Mouse (Mus musculus) kidney, embryonic 14.5 days (tissue): Measurements from ENCODE around the gene Snap23. TPM values are rescaled to one million over a fixed set of nuclear protein-coding genes. Genes with fewer than 3 reads are reported as not detected.

Source experiments
- ATAC-seq: fragments of 200-750 bp; cut with Nextera tagmentation; 2 replicates; pipeline ENCODE4 v1.8.0; 2017; ENCODE audit warnings: moderate number of reproducible peaks, mild to moderate bottlenecking, moderate TSS enrichment, moderate library complexity; ENCODE audit not compliant: low FRiP score, low TSS enrichment
- H3K27ac ChIP-seq: fragments of 300-500 bp; sonication (generic); 2 replicates; pipeline ENCODE4 v1.5.1; 2014; ENCODE audit warnings: low read depth, mild to moderate bottlenecking, low read length, moderate library complexity, mixed read lengths
- H3K27me3 ChIP-seq: fragments of 300-500 bp; sonication (generic); 2 replicates; pipeline ENCODE4 v1.6.1; 2014; ENCODE audit warnings: mild to moderate bottlenecking, low read length; ENCODE audit not compliant: control insufficient read depth, insufficient read depth
- H3K36me3 ChIP-seq: fragments of 300-500 bp; sonication (generic); 2 replicates; pipeline ENCODE4 v1.6.1; 2014; ENCODE audit warnings: low read length, mixed read lengths; ENCODE audit not compliant: control insufficient read depth, insufficient read depth
- H3K4me1 ChIP-seq: fragments of 300-500 bp; sonication (generic); 2 replicates; pipeline ENCODE4 v1.6.1; 2014; ENCODE audit warnings: low read length, mixed read lengths; ENCODE audit not compliant: control insufficient read depth, insufficient read depth
- H3K4me2 ChIP-seq: fragments of 300-500 bp; sonication (generic); replicated peaks from 2 replicates; pipeline ENCODE4 v1.6.1; 2014; ENCODE audit warnings: low read depth, mild to moderate bottlenecking, low read length
- H3K4me3 ChIP-seq: fragments of 300-500 bp; sonication (generic); 2 replicates; pipeline ENCODE4 v1.5.1; 2014; ENCODE audit warnings: mild to moderate bottlenecking, low read length
- H3K9ac ChIP-seq: fragments of 300-500 bp; sonication (generic); 2 replicates; pipeline ENCODE4 v1.6.1; 2014; ENCODE audit warnings: low read depth, mild to moderate bottlenecking, low read length, moderate library complexity
- H3K9me3 ChIP-seq: fragments of 300-500 bp; sonication (generic); 2 replicates; pipeline ENCODE4 v1.6.1; 2016; ENCODE audit warnings: low read length; ENCODE audit not compliant: control insufficient read depth
- WGBS: fragments of 180-500 bp; shearing (Covaris S2); extraction: QIAGEN DNeasy Blood & Tissue Kit; methylation state at CpG from one replicate; pipeline ENCODE4 v1.1.7; 2014; 5-methylcytosine and 5-hydroxymethylcytosine counted together
- polyA plus RNA-seq: library from polyadenylated mRNA; unstranded; fragments of >200 nt; fragmentation: Nextera tagmentation; extraction: Ambion mirVana; gene quantifications from 2 replicates; pipeline ENCODE4 v1.2.1, GENCODE M21; 2014

Gene Snap23
- polyA plus RNA-seq, 1 experiment from 2014 or later: 61.0 TPM

DNA sequence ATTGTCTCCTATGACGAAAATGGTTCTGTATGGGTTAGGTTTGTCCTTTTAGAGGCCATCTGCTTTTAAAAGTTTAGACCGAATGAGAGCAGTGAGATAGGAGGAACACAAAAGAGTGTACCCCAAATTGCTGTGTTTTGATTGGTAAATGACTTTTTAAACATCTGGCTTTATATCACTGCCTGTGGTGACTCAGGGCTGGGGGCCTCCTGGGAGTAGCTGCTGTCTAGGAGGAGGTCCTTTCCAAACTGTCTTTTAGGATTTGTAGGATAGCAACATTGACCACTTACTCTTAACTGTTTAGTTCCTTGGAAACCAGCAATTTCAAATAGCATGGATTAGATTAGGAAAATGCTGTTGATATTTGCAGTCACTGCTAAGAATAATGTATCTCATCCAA is 62.8 kb downstream of the Snap23 start:
- peak overlapping the region; percentile 52; the same call in 1 of the 2 replicates for H3K4me2 ChIP-seq
- WGBS: 80% methylated on average over 2 of the region's 2 CpGs
- no peaks in the 10 kb centered on the region for H3K27me3 ChIP-seq
- H3K36me3 ChIP-seq: no peaks in the 10 kb centered on the region
- H3K4me3 ChIP-seq: peak overlapping the region; percentile 60; the same call in 1 of the 2 replicates
- H3K4me1 ChIP-seq: peaks cover 5% of the 10 kb centered on the region; the same call in 1 of the 2 replicates
- no peak for ATAC-seq
- no peak overlapping the region for H3K9ac ChIP-seq
- H3K27ac ChIP-seq: no peak overlapping the region
- H3K9me3 ChIP-seq: no peaks in the 10 kb centered on the region

DNA sequence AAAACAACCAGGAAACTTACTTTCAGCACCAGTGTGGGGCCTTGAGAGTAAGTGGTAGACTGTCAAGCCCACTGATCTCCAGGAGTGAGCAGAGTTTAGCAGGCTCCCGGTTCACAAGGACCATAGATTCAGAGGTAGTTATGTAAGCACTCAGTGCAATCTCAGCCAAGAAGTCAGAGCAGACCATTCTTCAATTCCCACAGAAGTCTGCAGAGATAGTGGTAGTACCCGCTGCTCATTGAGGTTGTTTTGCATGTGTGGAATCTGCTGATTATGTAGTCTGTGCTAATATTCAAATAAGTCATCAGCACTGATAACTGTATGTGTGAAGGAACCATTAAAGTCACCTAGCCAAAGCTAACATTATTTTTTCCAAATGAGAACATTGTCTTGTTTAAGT is 63.2 kb downstream of the Snap23 start:
- no peak overlapping the region for H3K4me3 ChIP-seq
- no peaks in the 10 kb centered on the region for H3K36me3 ChIP-seq
- peaks cover 5% of the 10 kb centered on the region; the same call in 1 of the 2 replicates for H3K4me1 ChIP-seq
- 74% methylated on average over 2 of the region's 2 CpGs for WGBS
- H3K4me2 ChIP-seq: no peak overlapping the region
- no peaks in the 10 kb centered on the region for H3K27me3 ChIP-seq
- no peak overlapping the region for H3K27ac ChIP-seq
- no peak for ATAC-seq
- H3K9me3 ChIP-seq: no peaks in the 10 kb centered on the region
- H3K9ac ChIP-seq: no peak overlapping the region

DNA sequence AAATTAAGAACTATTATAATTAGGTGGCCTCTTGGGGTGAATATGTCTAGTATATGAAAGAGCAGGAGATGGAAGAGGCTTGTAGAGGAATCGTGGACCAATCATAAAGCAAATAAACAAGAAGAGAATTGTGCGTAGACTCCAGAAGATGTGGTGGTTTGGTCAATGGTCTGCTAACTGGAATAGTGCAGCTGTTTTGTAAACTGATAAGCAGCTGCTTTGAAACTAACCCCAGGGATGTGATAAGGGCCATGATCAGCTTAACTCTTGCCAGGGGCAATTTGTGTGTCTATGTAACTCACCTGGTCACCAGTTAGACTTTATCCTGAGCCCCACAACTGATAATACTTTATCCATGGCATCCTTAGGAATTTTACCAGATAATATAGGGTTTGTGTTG is 64.0 kb downstream of the Snap23 start:
- H3K9ac ChIP-seq: no peak overlapping the region
- no peak overlapping the region for H3K4me3 ChIP-seq
- no peaks in the 10 kb centered on the region for H3K27me3 ChIP-seq
- no peaks in the 10 kb centered on the region for H3K36me3 ChIP-seq
- 96% methylated on average over 2 of the region's 2 CpGs for WGBS
- H3K27ac ChIP-seq: no peak overlapping the region
- ATAC-seq: no peak
- peaks cover 5% of the 10 kb centered on the region; the same call in 1 of the 2 replicates for H3K4me1 ChIP-seq
- H3K9me3 ChIP-seq: no peaks in the 10 kb centered on the region
- H3K4me2 ChIP-seq: no peak overlapping the region

DNA sequence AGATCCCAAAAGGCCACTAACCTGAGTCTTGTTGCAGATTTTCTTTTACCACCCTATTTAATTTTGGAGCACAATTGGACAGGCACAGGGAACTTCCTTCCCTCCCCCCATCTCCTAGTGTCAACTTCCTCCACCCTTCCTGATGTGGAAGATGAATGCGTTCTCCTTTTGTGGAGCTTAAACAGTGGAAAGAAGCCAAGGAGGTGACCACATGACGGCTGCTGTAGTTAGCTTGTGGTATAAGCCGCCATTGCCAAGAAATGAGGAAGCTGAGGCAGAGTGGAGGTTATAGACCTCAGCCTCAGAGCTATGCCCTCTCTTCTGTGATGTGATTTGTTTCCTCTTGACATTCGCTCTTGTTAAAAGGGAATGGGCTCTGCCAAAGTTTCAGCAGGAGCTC is 64.5 kb downstream of the Snap23 start:
- Histone ChIP-seq H3K4me2 (no peak overlapping the region), H3K4me3 (no peak overlapping the region), H3K9me3 (no peaks in the 10 kb centered on the region), H3K36me3 (no peaks in the 10 kb centered on the region), H3K27me3 (no peaks in the 10 kb centered on the region), H3K9ac (no peak overlapping the region), H3K27ac (no peak overlapping the region; the same call in 1 of the 2 replicates), H3K4me1 (peaks cover 5% of the 10 kb centered on the region; the same call in 1 of the 2 replicates)
- ATAC-seq: no peak
- WGBS: 74% methylated on average over 4 of the region's 4 CpGs

DNA sequence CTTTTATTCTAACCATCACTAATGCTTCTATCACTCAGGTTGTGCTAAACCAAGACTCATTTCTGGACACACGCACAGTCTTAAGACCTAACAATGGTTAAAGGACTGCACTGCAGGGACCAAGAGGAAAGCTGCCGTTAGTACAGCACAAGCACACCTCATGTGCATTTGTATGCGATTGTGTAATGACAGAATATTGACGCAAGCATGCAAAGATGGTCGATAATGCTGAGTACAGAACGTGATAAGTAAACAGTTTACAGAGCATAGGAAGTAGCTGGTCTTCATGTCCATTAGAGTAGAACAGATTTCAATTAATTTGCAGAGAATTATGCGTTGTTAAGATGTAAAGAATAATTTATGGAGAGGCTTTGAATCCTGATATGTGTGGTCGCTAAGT is 73.4 kb downstream of the Snap23 start:
- H3K27ac ChIP-seq: no peak overlapping the region
- no peak for ATAC-seq
- H3K9ac ChIP-seq: no peak overlapping the region
- H3K36me3 ChIP-seq: no peaks in the 10 kb centered on the region
- no peaks in the 10 kb centered on the region for H3K4me1 ChIP-seq
- H3K27me3 ChIP-seq: no peaks in the 10 kb centered on the region
- H3K4me3 ChIP-seq: no peak overlapping the region
- H3K9me3 ChIP-seq: no peaks in the 10 kb centered on the region
- WGBS: 90% methylated on average over 8 of the region's 8 CpGs
- no peak overlapping the region for H3K4me2 ChIP-seq

DNA sequence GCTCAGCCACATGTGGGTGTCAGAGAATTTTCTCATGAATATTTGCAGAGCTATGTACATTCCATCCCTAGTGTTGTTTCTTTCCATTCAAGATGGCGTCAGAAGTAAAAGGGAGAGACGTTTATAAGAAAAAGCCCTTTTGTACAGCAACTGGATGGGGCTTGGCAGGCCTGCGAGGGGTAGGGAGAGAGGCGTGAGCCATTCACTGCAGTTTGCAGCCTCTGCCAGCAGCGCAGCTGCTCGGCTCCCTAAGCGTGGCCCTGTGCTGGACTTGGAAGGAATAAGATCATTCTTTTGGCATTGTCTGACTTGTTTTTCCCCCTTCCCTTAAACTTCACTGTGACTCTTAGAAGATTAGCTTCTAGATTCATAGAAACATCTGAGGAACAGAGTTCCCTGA is 76.4 kb downstream of the Snap23 start:
- Histone ChIP-seq H3K4me2 (no peak overlapping the region), H3K36me3 (no peaks in the 10 kb centered on the region), H3K4me1 (no peaks in the 10 kb centered on the region), H3K9me3 (no peaks in the 10 kb centered on the region), H3K27me3 (no peaks in the 10 kb centered on the region), H3K27ac (no peak overlapping the region), H3K9ac (no peak overlapping the region), H3K4me3 (no peak overlapping the region)
- no peak for ATAC-seq
- WGBS: 83% methylated on average over 7 of the region's 7 CpGs

DNA sequence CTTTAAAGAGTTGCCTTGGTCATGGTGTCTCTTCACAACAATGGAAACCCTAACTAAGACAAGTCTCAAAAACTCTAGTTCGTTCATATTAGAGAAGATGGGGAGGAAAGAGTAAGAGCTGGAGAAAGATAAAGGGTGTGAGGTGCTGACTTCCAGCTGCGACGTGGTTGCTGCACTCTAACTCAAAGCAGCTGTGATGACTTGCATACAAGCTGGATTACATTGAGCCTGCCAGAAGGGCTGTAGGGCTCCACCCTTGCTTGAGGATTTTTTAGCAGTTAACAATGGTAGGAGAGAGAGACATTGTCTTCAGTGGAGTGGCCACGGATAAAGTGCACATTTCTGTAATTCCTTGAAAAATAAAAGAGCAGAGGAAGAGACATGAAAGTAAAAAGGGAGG is 79.3 kb downstream of the Snap23 start:
- no peak for ATAC-seq
- 78% methylated on average over 4 of the region's 4 CpGs for WGBS

More for the DNA sequence above, 79.3 kb downstream of the Snap23 start:
- no peak overlapping the region for H3K4me2 ChIP-seq
- H3K36me3 ChIP-seq: no peaks in the 10 kb centered on the region
- H3K9ac ChIP-seq: no peak overlapping the region
- H3K4me3 ChIP-seq: no peak overlapping the region
- no peaks in the 10 kb centered on the region for H3K4me1 ChIP-seq
- H3K9me3 ChIP-seq: no peaks in the 10 kb centered on the region
- no peak overlapping the region for H3K27ac ChIP-seq
- H3K27me3 ChIP-seq: no peaks in the 10 kb centered on the region

Other genes with a start within 250 kb of the Snap23 start
- gene Vps39, start 214.5 kb upstream of the Snap23 start, polyA plus RNA-seq: 11.7 and 22.4 TPM in 2 replicates
- gene Ganc, start 163.8 kb upstream of the Snap23 start, polyA plus RNA-seq: 8.2 and 10.8 TPM in 2 replicates
- gene Tmem87a, start 163.6 kb upstream of the Snap23 start, polyA plus RNA-seq: 17.4 and 20.2 TPM in 2 replicates
- gene Capn3, start 111.7 kb upstream of the Snap23 start, polyA plus RNA-seq: 1.2 and 1.3 TPM in 2 replicates
- gene Zfp106, start 3.8 kb upstream of the Snap23 start, polyA plus RNA-seq: 52.9 and 69.6 TPM in 2 replicates
- gene Haus2, start 41.7 kb downstream of the Snap23 start, polyA plus RNA-seq: 23.3 and 27.4 TPM in 2 replicates
- gene Lrrc57, start 41.8 kb downstream of the Snap23 start, polyA plus RNA-seq: 19.0 and 19.9 TPM in 2 replicates
- 5.3 and 8.0 TPM in 2 replicates for gene Stard9, start 61.5 kb downstream of the Snap23 start, polyA plus RNA-seq